Mouse (Mus musculus): ENCODE measurements around the gene Isy1.

DNA sequence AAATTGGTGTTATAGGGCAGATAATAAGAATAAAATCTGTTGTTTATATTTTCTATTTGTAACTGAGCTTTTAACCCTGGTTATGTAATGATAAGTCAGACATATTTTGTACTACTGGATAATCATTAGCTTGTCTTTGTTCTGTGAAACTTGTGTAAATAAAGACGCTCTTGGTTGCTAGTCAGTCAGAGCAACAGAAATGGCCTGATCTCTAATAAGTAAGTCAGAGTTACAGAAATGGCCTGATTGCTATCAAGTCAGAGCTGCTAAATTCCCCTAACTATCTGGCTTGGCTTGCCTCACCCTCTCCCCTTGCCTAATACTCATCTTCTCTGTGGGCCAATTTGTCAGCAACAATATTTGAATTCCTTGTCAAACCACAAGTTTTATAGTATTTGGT lies 48.1 kb upstream of the Isy1 start:
- TF ChIP-seq CTCF (IDR thresholded peaks at IDR 0.05; ENCODE audit: borderline replicate concordance, insufficient read depth, low read depth, low read length): no peak
- no peak for TF ChIP-seq POLR2A (IDR thresholded peaks at IDR 0.05; ENCODE audit: borderline replicate concordance, insufficient read depth, low read length)
